Mouse (Mus musculus) megakaryocyte, embryonic 14.5 days (primary cell): ENCODE results near the gene Prpf39. TPM values are rescaled to one million over a fixed set of nuclear protein-coding genes. Genes with fewer than 3 reads are reported as not detected.

ENCODE experiments used
- H3K27me3 ChIP-seq: replicated peaks from 2 replicates; pipeline ENCODE3; 2012; ENCODE audit warnings: inconsistent platforms
- H3K36me3 ChIP-seq: replicated peaks from 2 replicates; pipeline ENCODE3; 2012; ENCODE audit warnings: low read length, inconsistent platforms, mixed read lengths
- H3K4me1 ChIP-seq: 2 replicates; pipeline ENCODE4 v1.6.1; 2012; ENCODE audit warnings: inconsistent platforms
- H3K4me3 ChIP-seq: replicated peaks from 2 replicates; pipeline ENCODE3; 2012; ENCODE audit warnings: moderate library complexity, mild to moderate bottlenecking, inconsistent platforms
- H3K9me3 ChIP-seq: 2 replicates; pipeline ENCODE4 v1.6.1; 2012; ENCODE audit warnings: inconsistent platforms
- FLI1 ChIP-seq: IDR thresholded peaks from 2 replicates; pipeline ENCODE4 v1.6.1; 2012; ENCODE audit warnings: low read length, inconsistent platforms, mixed read lengths
- GATA1 ChIP-seq: IDR thresholded peaks from 3 replicates; pipeline ENCODE4 v1.6.1; 2012; ENCODE audit warnings: mixed read lengths, low read length, inconsistent platforms, borderline replicate concordance
- polyA plus RNA-seq: library from polyadenylated mRNA; stranded (reverse); fragments of >175 nt; gene quantifications from 2 replicates; pipeline ENCODE4 v1.2.3, GENCODE M21; 2012; ENCODE audit warnings: low replicate concordance; ENCODE audit not compliant: insufficient read depth

The Prpf39 gene
- polyA plus RNA-seq, 1 experiment, result 1.3 TPM

GRCm38 (mm10) chr12:65111503-65111902, 75.4 kb downstream of the Prpf39 start:
- Histone ChIP-seq H3K4me1 (peaks cover 12% of the 10 kb centered on the region), H3K27me3 (no peaks in the 10 kb centered on the region), H3K4me3 (no peak overlapping the region), H3K36me3 (peaks cover 61% of the 10 kb centered on the region), H3K9me3 (no peaks in the 10 kb centered on the region)
- TF ChIP-seq FLI1, result no peak
- TF ChIP-seq GATA1, result no peak

GRCm38 (mm10) chr12:65112811-65113210, 76.7 kb downstream of the Prpf39 start:
- TF ChIP-seq FLI1 (no peak), GATA1 (no peak)
- H3K36me3 ChIP-seq, result peaks cover 61% of the 10 kb centered on the region
- peaks cover 12% of the 10 kb centered on the region for H3K4me1 ChIP-seq
- no peak overlapping the region for H3K4me3 ChIP-seq
- H3K9me3 ChIP-seq, result no peaks in the 10 kb centered on the region
- no peaks in the 10 kb centered on the region for H3K27me3 ChIP-seq

Other genes with a start within 250 kb of the Prpf39 start
- gene Gm527, start 118.4 kb upstream of the Prpf39 start, polyA plus RNA-seq, result 0.10 TPM in 1 of 2 replicates, not detected in the other
- gene Klhl28, start 70.8 kb upstream of the Prpf39 start, polyA plus RNA-seq, result 0.25 and 0.27 TPM in 2 replicates
- 1.2 and 4.4 TPM in 2 replicates for gene Togaram1, start 70.5 kb upstream of the Prpf39 start, polyA plus RNA-seq
- 40.1 TPM in 1 of 2 replicates, not detected in the other for gene Fkbp3, start 37.7 kb downstream of the Prpf39 start, polyA plus RNA-seq
- gene Fancm, start 39.3 kb downstream of the Prpf39 start, polyA plus RNA-seq, result 0.26 and 1.0 TPM in 2 replicates
- 1.4 TPM in 1 of 2 replicates, not detected in the other for gene Mis18bp1, start 136.3 kb downstream of the Prpf39 start, polyA plus RNA-seq
- gene Wdr20rt, start 189.2 kb downstream of the Prpf39 start, polyA plus RNA-seq, result not detected in 2 replicates